Mouse (Mus musculus) liver, embryonic 13.5 days (tissue): ENCODE measurements at regions not wholly inside any gene's neighbourhood (a gene's known extent, or its start where the extent isn't known, plus 50 kb on each side); places are given as distances from the start of the nearest gene placed in this dataset.
A peak's percentile ranks its signal among the peaks of the same experiment; 100 is the strongest.

ENCODE experiments used
- ATAC-seq: fragments of 200-750 bp; cut with Nextera tagmentation; 2 replicates; pipeline ENCODE4 v1.8.0; 2017; ENCODE audit warnings: low read depth, mild to moderate bottlenecking, moderate number of reproducible peaks, moderate library complexity
- DNase-seq: peaks from one replicate; pipeline ENCODE4 v3.0.0; 2022
- H3K27ac ChIP-seq: fragments of 300-500 bp; sonication (generic); 2 replicates; pipeline ENCODE4 v1.5.1; 2015; ENCODE audit warnings: moderate library complexity, mild to moderate bottlenecking, inconsistent platforms
- H3K27me3 ChIP-seq: fragments of 300-500 bp; sonication (generic); 2 replicates; pipeline ENCODE4 v1.6.1; 2015; ENCODE audit warnings: mild to moderate bottlenecking, inconsistent platforms
- H3K36me3 ChIP-seq: fragments of 300-500 bp; sonication (generic); 2 replicates; pipeline ENCODE4 v1.6.1; 2015; ENCODE audit warnings: mild to moderate bottlenecking, inconsistent platforms
- H3K4me1 ChIP-seq: fragments of 300-500 bp; sonication (generic); replicated peaks from 2 replicates; pipeline ENCODE4 v1.6.1; 2015; ENCODE audit warnings: inconsistent platforms
- H3K4me2 ChIP-seq: fragments of 300-500 bp; sonication (generic); 2 replicates; pipeline ENCODE4 v1.6.1; 2015; ENCODE audit warnings: inconsistent platforms, mild to moderate bottlenecking, moderate library complexity
- H3K4me3 ChIP-seq: fragments of 300-500 bp; sonication (generic); replicated peaks from 2 replicates; pipeline ENCODE4 v1.5.1; 2015; ENCODE audit warnings: mild to moderate bottlenecking, inconsistent platforms
- H3K9ac ChIP-seq: fragments of 300-500 bp; sonication (generic); 2 replicates; pipeline ENCODE4 v1.6.1; 2015; ENCODE audit warnings: mild to moderate bottlenecking, inconsistent platforms
- H3K9me3 ChIP-seq: fragments of 300-500 bp; sonication (generic); replicated peaks from 2 replicates; pipeline ENCODE4 v1.6.1; 2016; ENCODE audit warnings: inconsistent platforms
- WGBS: fragments of 180-500 bp; shearing (Covaris S2); methylation state at CpG from one replicate; pipeline ENCODE4 v1.1.7; 2015; ENCODE audit not compliant: insufficient replicate concordance; 5-methylcytosine and 5-hydroxymethylcytosine counted together

DNA sequence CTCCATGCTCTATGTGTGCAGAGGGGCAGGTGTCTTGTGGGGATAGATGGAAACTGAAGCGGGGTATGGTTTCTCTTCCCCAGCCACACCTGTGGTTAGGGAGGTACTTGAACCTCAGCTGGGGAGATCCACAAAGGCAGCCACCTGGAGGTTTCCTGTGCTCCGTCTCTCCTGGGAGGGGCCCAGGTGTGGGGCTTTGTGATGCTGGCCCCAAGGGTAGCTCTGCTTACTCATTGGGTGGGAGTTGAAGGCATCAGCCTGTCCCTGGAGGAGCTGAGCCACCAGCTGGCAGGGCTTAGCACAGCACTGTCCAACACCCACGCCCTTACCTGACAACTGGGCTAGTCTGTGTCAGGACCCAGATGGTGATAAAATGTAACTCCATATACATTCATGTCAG lies 81.4 kb downstream of the Lhx2 start:
- no peaks in the 10 kb centered on the region for H3K9me3 ChIP-seq
- H3K36me3 ChIP-seq = no peaks in the 10 kb centered on the region
- peaks cover 22% of the 10 kb centered on the region for H3K27me3 ChIP-seq
- DNase-seq (no peak), ATAC-seq (no peak)
- H3K27ac ChIP-seq = no peak overlapping the region
- H3K4me2 ChIP-seq = no peak overlapping the region
- WGBS = 43% methylated on average over 3 of the region's 3 CpGs
- no peaks in the 10 kb centered on the region for H3K4me1 ChIP-seq
- H3K9ac ChIP-seq = no peak overlapping the region
- H3K4me3 ChIP-seq = no peak overlapping the region

DNA sequence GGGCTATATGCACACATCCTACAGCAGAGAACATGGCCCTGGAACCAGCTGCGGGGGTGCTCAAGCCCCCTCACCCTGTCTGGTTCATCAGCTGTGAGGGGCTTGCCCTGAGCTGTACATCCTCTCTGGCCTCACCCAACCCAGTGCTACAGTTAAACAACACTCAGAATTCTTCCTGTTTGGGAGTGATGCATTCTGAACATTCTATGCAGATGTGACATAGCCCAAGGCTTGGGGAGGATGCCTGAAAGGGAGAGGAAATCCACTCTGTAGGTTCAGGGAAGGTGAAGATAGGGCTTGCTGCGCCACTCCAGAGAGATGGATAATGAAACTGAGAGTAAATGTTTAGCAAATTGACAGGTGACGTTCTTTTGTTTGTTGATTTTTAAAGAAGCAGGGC lies 83.3 kb downstream of the Lhx2 start:
- WGBS = 51% methylated on average over 3 of the region's 3 CpGs
- peaks cover 22% of the 10 kb centered on the region for H3K27me3 ChIP-seq

DNA sequence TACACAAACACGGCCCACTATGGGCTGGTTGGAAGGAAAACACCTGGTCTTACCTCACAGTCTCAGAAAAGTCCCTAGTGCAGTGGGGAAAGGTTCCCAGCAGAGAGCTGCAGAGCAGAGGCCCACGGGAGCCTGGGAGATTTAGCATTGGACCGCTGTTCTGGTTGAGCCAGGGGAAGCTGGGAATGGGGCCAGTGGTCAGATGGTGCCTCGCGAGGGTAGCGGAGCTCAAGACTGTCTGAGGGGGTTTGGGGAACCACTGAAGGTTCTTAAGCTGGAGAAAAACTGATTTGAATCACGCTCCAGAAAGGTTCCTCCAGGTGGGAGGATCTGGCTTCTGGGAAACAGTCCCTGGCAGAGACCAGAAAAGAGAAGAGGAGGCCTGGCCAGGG lies 84.8 kb downstream of the Lhx2 start:
- Histone ChIP-seq H3K4me2 (no peak overlapping the region), H3K9ac (no peak overlapping the region), H3K4me3 (no peak overlapping the region), H3K27me3 (peaks cover 22% of the 10 kb centered on the region), H3K36me3 (no peaks in the 10 kb centered on the region), H3K9me3 (no peaks in the 10 kb centered on the region), H3K4me1 (no peaks in the 10 kb centered on the region), H3K27ac (no peak overlapping the region)
- ATAC-seq = no peak
- no peak for DNase-seq
- 35% methylated on average over 7 of the region's 7 CpGs for WGBS

More for the DNA sequence above, 83.3 kb downstream of the Lhx2 start:
- DNase-seq = no peak
- Histone ChIP-seq H3K4me3 (no peak overlapping the region), H3K4me1 (no peaks in the 10 kb centered on the region), H3K9me3 (no peaks in the 10 kb centered on the region), H3K27ac (no peak overlapping the region), H3K36me3 (no peaks in the 10 kb centered on the region), H3K4me2 (no peak overlapping the region), H3K9ac (no peak overlapping the region)
- no peak for ATAC-seq

- H3K4me1 ChIP-seq = no peaks in the 10 kb centered on the region
- H3K36me3 ChIP-seq = no peaks in the 10 kb centered on the region
- no peaks in the 10 kb centered on the region for H3K9me3 ChIP-seq
- WGBS = 9% methylated on average over 19 of the region's 22 CpGs
- no peak overlapping the region for H3K9ac ChIP-seq
- no peak overlapping the region for H3K27ac ChIP-seq
- no peak for ATAC-seq
- peaks cover 22% of the 10 kb centered on the region for H3K27me3 ChIP-seq
- H3K4me2 ChIP-seq = 0 out of 2 replicates have a peak overlapping the region, but pooled peaks have one; percentile 2
- no peak overlapping the region for H3K4me3 ChIP-seq
- no peak for DNase-seq
Observed at GRCm38 (mm10) chr2:38424278-38424931, 85.3 kb downstream of the Lhx2 start.

DNA sequence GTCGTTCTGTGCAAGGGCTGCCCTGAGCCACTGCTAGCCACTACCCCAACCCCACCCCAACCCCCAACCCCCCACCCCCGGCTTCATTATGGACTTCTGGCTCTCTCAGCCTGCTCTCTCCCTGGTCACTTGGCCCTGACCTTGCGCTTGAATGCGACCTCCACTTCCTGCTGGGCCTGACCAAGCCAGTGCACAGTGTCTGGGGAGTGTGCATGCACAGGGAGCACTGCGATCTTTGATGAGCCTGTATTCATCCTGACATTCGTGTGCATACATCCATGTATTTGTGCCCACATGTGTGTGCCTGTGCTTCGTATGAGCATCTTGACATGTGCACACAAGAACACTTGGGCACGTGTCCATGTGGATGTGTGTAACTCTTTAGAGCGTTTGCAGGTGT lies 85.9 kb downstream of the Lhx2 start:
- Histone ChIP-seq H3K27me3 (peaks cover 22% of the 10 kb centered on the region), H3K4me3 (no peak overlapping the region), H3K4me2 (no peak overlapping the region), H3K36me3 (no peaks in the 10 kb centered on the region), H3K9ac (no peak overlapping the region), H3K9me3 (no peaks in the 10 kb centered on the region), H3K27ac (no peak overlapping the region), H3K4me1 (no peaks in the 10 kb centered on the region)
- DNase-seq (no peak), ATAC-seq (no peak)
- WGBS = 23% methylated on average over 9 of the region's 9 CpGs

- Histone ChIP-seq H3K9ac (no peak overlapping the region), H3K36me3 (no peaks in the 10 kb centered on the region), H3K4me2 (no peak overlapping the region), H3K27ac (no peak overlapping the region), H3K4me3 (no peak overlapping the region), H3K27me3 (peaks cover 5% of the 10 kb centered on the region), H3K9me3 (no peaks in the 10 kb centered on the region), H3K4me1 (no peaks in the 10 kb centered on the region)
- WGBS = 37% methylated on average over 6 of the region's 6 CpGs
- ATAC-seq (no peak), DNase-seq (peak; percentile 51)
Observed at GRCm38 (mm10) chr2:38429752-38430378, 81.6 kb upstream of the Nek6 start.

GRCm38 (mm10) chr2:38431546-38431945 lies 79.9 kb upstream of the Nek6 start:
- H3K27ac ChIP-seq = no peak overlapping the region
- H3K4me2 ChIP-seq = no peak overlapping the region
- no peaks in the 10 kb centered on the region for H3K36me3 ChIP-seq
- DNase-seq = no peak
- H3K4me3 ChIP-seq = no peak overlapping the region
- H3K4me1 ChIP-seq = no peaks in the 10 kb centered on the region
- H3K9ac ChIP-seq = no peak overlapping the region
- WGBS = 49% methylated on average over 5 of the region's 5 CpGs
- no peak for ATAC-seq
- no peaks in the 10 kb centered on the region for H3K9me3 ChIP-seq
- H3K27me3 ChIP-seq = no peaks in the 10 kb centered on the region

GRCm38 (mm10) chr2:38433736-38434135 lies 77.7 kb upstream of the Nek6 start:
- H3K27ac ChIP-seq = no peak overlapping the region
- H3K4me2 ChIP-seq = no peak overlapping the region
- ATAC-seq (no peak), DNase-seq (no peak)
- no peaks in the 10 kb centered on the region for H3K4me1 ChIP-seq
- H3K4me3 ChIP-seq = no peak overlapping the region
- H3K9ac ChIP-seq = no peak overlapping the region
- H3K27me3 ChIP-seq = no peaks in the 10 kb centered on the region
- H3K36me3 ChIP-seq = no peaks in the 10 kb centered on the region
- no peaks in the 10 kb centered on the region for H3K9me3 ChIP-seq
- 2% methylated on average over 3 of the region's 3 CpGs for WGBS

DNA sequence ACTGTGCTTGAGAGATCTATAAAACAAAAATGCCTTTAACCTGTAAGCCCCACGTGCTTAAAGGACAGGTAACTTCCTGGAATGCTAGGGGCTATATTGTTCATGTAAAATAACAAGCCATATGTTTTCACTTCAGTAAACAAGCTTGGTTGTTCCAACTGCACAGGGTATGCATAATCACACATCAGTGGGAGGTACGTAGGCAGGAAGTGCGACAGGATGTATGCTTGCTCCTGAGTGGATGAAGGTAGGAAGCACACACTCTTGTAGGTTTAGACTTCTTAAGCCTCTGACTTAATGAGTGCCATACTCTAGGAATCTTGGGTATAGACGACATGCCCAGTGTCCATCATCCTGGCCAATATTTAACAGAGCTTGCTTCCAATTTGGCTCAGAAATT lies 74.7 kb upstream of the Nek6 start:
- Histone ChIP-seq H3K4me2 (no peak overlapping the region), H3K27ac (no peak overlapping the region), H3K9ac (no peak overlapping the region), H3K4me1 (no peaks in the 10 kb centered on the region), H3K9me3 (no peaks in the 10 kb centered on the region), H3K4me3 (no peak overlapping the region), H3K27me3 (no peaks in the 10 kb centered on the region), H3K36me3 (no peaks in the 10 kb centered on the region)
- WGBS = 57% methylated on average over 4 of the region's 4 CpGs
- DNase-seq (no peak), ATAC-seq (no peak)

- Histone ChIP-seq H3K9me3 (no peaks in the 10 kb centered on the region), H3K27me3 (no peaks in the 10 kb centered on the region), H3K4me3 (no peak overlapping the region), H3K9ac (no peak overlapping the region), H3K36me3 (no peaks in the 10 kb centered on the region), H3K27ac (no peak overlapping the region), H3K4me2 (no peak overlapping the region), H3K4me1 (no peaks in the 10 kb centered on the region)
- DNase-seq (no peak), ATAC-seq (no peak)
- 73% methylated on average over 6 of the region's 6 CpGs for WGBS
Observed at GRCm38 (mm10) chr2:38439191-38439590, 72.3 kb upstream of the Nek6 start.

DNA sequence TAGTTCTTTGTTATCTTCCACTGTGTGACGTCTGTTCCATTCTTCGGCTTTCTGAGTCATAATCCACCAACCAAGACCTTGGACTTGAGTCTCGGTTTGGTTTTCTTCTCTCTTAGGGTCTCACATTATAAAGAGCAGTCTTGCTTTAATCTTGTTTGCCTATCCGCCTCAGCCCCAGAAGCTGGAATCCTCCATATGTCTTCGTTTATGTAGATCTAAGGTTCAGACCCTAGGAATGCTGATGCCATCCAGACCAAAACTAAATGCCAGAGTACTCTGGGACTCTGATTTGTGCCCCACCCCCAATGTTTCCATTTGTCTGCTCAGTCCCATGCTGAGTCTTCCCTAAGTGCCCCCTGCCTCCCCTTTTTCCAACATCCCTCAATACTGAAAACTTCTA lies 71.5 kb upstream of the Nek6 start:
- ATAC-seq (no peak), DNase-seq (no peak)
- Histone ChIP-seq H3K36me3 (no peaks in the 10 kb centered on the region), H3K4me1 (no peaks in the 10 kb centered on the region), H3K9me3 (no peaks in the 10 kb centered on the region), H3K9ac (no peak overlapping the region), H3K27me3 (no peaks in the 10 kb centered on the region), H3K27ac (no peak overlapping the region), H3K4me3 (no peak overlapping the region), H3K4me2 (no peak overlapping the region)
- WGBS = 65% methylated on average over 5 of the region's 5 CpGs

GRCm38 (mm10) chr2:38449092-38449491 lies 62.4 kb upstream of the Nek6 start:
- no peak overlapping the region for H3K4me3 ChIP-seq
- H3K4me2 ChIP-seq = no peak overlapping the region
- H3K36me3 ChIP-seq = no peaks in the 10 kb centered on the region
- WGBS = 70% methylated on average over 6 of the region's 6 CpGs
- H3K27ac ChIP-seq = no peak overlapping the region
- no peak for ATAC-seq
- no peaks in the 10 kb centered on the region for H3K4me1 ChIP-seq
- no peaks in the 10 kb centered on the region for H3K9me3 ChIP-seq
- no peak overlapping the region for H3K9ac ChIP-seq
- no peaks in the 10 kb centered on the region for H3K27me3 ChIP-seq
- no peak for DNase-seq
